Mouse (Mus musculus) kidney, postnatal 4 days (tissue): ENCODE results near the gene Vwa3a.

Source experiments
- DNase-seq, 2 experiments: peaks; one replicate each; pipeline ENCODE4 v3.0.0; 2021; ENCODE audit warnings: mixed read lengths in 2 of 2

Gene Vwa3a

GRCm38 (mm10) chr7:120838436-120839160, 99.5 kb downstream of the Vwa3a start:
- peak in 1 of 2 experiments; percentile 34 for DNase-seq

DNA sequence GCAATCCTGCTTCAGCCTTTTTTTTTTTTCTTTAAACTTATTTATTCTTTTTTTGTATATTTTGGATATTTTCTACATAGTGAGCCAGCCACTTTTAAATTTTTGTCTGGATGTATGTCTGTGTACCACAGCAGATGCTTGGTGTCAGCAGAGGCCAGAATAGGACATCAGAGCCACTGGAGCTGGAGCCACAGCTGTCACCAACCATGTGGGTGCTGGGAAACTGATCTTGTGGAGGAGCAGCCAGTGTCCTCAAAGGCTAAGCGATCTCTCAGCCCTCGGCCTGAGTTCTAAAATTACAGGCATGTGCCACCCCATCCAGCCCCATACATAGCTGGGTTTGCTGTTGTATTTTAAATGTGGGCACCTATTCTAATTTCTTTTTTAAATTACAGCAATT, 100.7 kb downstream of the Vwa3a start:
- no peak for DNase-seq

- DNase-seq: peak; percentile 87 to 92
Measured at GRCm38 (mm10) chr7:120842345-120843036, 103.4 kb downstream of the Vwa3a start, which contains the start of gene Eef2k. TSS of gene Eef2k (plus strand) at chr7:120842831.

DNA sequence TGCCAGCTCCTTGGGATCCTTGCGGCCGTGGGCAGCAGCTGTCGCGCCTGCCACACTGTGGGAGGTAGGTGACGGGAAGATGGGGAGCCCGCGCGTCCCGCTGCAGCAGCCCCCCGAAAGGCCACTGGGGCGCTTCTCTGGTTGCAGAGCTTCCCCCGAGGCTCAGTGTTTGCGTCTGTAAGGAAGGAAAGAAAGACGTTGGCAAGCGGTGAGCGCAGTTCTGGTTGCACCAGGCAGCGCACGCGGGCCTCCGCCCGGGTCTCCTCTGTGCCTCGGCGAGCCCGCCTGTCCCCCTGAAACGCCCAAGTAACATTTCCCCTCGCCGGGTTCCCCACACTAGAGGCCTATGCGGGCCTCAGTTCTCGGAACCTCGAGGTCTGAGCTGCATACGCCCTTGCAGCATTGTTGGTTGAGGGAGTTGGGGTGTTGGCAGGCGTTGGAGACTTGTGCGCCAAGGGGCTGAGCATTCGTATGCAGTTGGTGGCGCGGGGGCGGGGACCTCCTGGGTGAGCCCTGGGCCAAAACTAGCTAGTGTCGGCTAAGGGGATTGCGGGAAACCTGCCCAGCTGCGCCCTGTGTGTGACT, 104.0 kb downstream of the Vwa3a start:
- peak; percentile 83 to 89 for DNase-seq

DNA sequence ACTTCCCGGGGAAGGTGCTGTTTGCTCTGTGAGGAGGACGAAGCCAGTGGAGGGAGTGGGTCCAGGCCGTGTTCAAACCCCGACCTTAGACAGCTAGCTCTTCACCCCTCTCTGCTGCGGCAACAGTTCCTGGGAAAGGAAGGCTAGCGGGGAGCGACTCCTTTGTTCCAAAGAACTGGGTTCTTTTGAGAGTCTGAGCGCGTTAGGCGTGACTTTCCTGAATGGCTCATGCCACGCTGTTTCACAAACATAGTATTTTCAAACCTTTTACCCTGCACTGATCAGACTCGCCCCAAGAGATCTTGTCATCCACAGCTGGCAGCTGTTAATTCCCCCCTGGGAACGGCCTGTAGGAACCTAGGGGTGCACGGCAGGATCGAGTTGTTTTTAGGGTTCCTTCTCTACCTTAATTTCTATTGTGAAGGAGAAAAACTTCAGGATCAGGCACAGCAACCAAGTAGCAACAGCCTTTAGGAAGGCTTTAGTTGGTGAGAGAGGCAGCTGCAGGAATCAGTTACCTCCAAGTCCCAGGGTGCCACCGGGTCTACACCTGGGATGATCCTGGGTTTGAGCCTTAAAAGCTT, 104.8 kb downstream of the Vwa3a start:
- peak; percentile 26 to 31 for DNase-seq

DNA sequence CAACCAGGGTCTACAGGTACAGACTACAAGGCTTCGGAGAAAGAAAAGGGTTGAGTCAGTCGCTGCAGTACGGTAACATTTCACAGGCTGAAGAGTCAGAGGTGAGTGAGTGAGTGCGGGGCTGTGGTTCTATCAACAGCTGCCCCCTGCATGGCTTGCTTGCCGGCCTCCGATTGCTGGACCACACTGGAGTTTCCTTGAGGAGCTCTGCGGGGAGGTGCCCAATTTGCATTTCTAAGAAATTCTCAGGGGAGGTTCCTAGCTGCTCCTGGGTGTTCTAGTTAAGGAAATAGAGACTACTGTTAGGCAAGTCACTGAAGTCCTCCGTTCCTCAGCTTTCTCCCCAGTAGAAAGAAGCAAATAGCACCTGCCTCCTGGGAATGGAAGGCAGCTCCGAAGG, 105.6 kb downstream of the Vwa3a start:
- no peak for DNase-seq

DNA sequence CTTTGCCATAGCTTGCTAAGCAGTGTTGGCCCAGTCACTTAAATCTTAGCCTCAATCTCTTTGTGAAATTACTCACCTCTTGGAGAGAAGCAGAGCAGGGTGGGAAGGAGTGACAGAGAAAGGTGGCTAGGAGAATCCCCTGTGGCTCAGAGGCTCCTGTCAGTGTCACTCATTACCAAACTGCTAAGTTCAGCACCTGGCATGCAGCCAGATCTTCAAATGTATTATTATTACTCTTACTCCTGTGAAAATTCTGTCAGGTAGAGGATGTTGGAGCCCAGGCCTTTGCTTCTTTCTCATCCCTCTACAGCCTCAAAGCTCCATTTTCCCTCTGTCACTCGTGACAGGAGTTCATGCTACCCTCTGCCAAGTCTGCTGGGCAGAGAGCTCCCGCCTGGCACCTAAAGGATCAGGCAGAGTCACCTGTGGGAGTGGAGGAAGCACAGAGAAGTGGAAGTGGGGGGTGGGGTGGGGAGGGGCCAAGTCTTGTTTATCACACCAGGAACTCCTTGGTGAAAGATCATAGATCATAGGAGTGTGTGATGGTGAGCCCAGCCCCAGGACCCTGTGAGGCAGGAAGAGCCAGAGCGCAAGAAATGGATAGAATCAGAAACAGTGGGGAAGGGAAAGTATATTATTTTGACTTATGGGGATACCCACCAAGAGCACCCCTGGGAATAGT, 109.9 kb downstream of the Vwa3a start:
- DNase-seq: no peak

GRCm38 (mm10) chr7:120850165-120850564, 111.0 kb downstream of the Vwa3a start:
- no peak for DNase-seq
